Mouse (Mus musculus) spleen, postnatal 36 days (tissue): ENCODE results near the gene Recql5.

Source experiments
- DNase-seq, 2 experiments: peaks; one replicate each; pipeline ENCODE4 v3.0.0; 2022; ENCODE audit warnings: low spot score in 2 of 2, mixed read lengths in 1 of 2

Gene Recql5

DNA sequence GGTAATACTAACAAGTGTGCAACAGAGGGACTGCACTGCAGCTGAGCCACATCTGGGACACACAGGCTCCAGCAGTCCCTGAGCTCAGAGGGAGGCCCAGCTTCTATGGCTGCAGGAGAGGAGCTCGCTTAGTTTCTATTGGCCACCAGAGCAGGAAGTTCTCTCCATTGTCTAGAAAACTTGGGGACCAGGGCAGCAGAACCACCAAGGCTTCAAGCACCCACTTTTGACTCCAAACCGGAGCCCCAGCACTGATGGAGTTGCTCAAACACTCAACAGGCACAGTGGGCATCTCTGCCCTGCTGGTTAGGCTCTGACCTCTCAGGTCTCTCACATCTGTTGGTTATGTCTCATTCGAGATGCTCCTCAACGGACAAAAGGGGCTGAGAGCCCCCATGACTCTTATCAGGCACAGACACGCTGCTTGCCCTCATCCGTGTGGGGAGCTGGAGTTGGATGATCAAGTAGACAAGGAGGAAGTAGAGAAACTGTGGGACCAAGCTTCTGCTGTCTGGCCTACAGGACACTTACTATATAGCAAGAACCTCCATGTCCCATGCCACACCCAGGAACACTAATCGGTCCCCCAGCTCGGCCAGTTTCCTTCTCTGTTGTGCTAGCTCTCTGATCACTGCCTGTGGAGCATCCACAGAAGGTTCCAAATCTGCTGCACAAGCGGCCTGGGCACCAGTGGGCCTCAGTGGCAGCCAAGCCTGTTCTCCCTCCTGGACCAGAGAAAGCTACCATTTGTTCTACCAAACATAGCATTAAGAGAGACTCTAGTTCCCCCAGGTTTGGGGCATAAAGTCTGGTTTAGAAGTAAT, 31.7 kb downstream of the Recql5 start:
- peak; percentile 32 to 56 for DNase-seq

DNA sequence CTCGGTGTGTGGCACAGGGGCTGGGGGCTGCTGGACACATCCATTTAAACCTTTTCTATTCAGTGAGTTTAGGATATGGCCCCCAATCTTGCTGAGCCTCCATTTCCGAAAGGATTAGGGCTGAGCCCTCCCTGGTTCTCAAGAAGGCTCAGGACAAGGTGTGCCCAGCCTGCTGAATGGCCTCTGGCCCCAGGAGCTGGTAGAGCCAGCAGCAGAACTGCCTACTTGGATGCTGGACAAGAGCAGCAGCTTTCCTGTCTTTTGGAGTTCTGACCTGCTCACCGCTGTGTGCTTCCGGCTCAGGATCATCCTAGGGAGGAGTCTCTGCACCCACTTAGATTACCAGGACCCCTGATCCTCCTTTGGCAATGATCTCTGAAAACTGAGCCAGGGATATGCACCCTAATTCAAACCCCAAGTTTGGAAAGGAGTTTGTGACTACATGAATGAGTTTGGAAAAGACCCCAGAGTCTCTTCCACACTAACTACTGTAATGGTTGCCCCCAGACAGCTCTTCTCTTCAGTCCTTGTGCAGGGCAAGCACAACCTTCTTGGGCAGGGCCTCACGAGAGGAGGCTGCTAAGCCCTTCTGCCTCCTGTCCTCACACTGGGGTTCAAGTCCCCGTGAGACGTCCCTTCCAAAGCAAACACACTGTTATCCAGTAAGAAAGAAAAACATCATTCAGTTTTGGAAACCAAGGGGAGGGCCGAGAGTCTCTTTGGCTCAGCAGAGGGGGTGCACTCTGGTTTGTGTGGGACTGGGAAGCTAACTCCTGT, 32.5 kb downstream of the Recql5 start:
- no peak for DNase-seq

DNA sequence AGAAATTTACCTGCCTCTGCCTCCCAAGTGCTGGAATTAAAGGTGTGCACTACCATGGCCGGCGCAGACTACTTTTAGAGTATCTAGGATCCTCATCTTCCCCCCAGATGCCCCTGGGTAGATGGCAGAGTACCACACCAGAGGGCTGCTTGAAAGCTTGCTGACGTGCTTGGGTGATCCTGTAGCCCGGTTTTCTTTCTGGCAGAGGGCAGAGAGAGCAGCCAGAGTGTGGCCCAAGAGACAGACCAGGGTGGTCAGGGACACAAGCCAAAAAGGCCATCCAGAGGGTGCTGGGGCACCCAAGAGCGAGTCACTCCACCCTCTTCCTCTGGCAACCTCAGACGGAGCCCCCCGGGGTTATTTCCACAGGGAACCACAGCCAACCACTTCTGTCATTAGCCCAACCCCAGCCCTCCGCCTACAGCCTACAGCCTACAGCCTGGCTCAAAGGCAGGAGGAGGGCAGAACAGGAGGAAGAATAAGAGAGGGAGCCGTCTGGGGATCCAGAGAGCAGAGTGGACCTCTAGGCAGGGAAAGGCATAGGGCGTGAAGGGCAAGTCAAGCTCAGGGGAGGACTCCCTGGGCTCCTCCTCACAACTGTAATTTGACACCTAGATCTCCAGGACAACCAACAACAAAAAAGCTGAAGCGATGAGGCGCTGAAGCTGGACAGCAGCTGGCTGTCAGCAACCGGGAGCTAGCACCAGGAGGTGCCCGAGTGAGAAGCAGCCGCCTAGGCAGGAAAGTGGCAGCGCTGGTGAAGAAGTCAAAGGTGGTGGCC, 33.6 kb downstream of the Recql5 start, which contains the start of gene Smim5:
Gene Smim5 (plus strand): TSS at position 481 of the 781 bp plus-strand sequence.
- peak; percentile 43 to 48 for DNase-seq

DNA sequence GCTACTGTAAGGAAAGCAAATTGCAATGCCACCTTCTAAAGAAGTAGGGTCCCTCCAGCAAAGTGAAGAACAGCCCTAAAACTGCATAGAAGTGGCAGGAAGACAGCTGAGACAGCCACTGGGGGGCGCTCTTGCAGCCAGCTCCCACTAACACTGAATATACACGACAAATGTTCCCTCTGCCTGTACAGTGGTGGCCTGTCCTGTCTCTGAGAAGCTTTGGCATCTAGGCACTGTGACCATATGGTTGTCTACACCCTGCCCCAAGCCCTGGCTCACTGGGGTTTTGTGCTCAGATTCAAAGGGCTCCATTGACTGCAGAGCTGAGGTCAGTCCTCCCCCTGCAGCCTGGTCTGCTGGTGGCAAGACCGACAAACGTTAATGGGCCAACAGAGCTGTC, 34.4 kb downstream of the Recql5 start:
- peak; percentile 52 to 57 for DNase-seq

DNA sequence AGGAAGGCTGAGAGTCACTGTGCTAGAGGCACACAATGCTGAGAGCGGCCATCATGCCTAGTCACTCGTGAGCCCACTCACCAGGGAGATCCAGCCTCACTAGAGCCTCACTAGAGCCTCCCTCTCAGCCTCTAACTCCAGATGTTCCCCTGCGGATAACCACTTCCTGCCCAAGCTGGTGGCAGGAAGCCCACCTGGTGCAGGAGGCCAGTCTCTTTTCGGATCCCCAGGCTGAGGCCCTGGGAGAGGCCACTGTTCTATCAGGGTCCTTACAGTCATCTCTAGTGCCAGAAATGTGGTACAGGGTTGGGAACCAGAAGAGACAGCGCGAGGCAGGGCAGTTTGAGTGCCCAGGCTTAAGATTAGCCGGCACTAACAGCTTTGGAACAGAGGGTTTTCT, 34.8 kb downstream of the Recql5 start:
- no peak for DNase-seq

DNA sequence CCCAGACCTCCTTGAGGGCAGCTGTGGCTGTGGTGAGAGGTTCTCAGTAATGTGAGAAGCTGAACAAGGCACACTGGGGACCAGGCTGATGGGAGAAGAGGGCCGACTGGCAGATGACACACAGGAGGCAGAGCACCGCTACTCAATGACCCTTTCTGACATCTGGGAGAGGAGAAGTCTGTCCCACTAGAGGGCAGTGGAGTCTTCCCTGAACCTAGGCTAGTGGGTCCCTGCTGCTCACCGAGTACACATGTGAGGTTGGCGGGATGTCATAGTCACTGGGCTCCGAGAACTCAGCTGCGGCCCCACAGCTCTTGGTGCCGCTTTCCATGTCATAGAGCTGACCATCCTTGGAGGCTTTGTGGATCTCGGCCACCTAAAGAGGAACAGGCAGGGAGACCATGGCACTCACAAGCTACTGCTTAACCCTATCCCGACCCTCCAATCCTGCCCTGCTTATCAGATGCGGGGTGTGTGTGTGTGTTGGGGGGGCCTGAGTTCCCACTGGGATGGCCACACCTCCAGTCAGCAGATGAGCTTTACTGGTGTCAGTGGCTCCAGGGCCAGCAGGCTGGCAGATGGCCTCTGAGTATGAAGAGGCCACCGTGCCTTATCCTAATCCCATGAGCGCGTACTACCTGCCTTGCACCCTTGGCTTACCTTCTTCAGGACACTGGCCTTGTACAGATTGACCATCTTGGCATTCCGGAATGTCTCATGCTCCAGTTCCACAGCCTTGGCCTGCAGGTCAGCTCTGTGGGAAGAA, 38.3 kb downstream of the Recql5 start:
- peak in 1 of 2 experiments; percentile 20 for DNase-seq

DNA sequence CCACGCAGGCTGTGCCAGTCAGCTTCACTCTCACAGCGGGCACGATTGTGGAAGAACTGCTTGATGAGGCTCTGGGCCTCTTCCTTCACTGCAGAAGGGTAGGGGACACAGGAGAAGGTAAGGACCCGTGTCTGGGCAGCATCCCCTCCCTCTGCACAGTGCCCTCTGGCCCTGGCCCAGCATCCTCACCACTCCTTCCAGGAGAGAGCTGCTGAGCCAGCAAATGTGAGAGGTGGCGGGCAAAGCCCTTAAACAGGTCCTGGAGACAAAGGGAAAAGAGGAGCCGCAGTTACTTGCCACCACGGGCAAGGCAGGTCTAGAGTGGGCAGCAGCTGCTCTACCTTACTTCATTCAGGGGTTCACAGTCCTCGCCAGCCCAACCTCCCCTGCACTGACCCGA, 40.2 kb downstream of the Recql5 start:
- DNase-seq = no peak

DNA sequence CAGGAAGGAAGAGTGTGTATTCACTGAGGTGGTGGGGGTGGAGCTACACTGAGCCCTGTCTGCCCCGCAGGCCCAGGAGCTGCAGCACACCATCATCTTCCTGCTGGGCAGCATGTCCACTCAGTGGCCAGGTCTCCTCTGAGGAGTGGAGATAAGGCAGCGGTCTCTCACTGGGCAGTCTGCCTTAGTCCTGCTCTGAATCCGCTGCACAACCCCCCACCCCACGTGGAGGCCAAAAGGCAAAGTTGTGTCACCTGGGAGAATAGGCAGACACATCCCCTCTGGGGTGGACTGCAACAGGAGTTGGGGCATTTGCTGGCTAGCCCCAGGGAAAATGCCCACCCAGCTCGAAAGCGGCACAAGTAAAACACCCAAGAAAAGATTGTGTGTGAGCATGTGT, 41.1 kb downstream of the Recql5 start:
- no peak for DNase-seq

DNA sequence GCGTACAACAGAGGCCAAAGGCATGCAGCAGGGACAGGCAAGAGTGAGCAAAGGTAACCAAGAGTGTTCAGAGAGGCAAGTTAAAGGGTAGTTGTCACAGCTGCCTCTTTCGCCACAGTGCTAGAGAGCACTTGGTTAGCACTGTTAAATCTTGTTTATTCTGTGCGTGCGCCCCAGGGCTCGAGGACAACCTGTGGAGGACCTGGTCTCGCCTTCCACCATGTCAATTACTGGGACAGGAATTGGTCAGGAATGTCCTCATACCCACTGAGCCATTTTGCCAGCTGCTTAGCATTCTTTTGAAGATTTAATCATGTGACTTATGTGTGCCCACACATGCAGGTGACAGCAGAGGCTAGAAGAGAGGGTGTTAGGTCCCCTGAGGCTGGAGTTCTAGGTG, 44.1 kb downstream of the Recql5 start:
- no peak for DNase-seq

DNA sequence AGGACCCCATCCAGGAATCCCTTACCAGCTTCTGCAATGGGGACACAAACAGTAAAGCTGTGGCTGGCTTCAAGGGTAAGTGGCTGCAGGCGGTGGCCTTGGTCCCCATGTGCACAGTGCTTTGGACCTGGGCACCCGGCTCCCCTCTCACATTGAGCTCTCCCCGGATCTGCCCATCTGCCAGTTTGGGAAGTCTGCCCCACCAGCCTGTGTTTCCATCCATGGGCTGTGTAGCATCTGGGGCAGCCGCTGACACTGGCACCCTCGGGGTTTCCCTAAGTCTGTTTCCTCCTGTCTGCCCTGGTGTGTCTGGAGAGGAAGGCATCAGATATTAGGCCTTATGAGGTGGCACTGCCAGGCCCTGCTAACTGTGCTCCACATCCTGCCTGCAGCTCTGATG, 45.3 kb downstream of the Recql5 start:
- DNase-seq = no peak

DNA sequence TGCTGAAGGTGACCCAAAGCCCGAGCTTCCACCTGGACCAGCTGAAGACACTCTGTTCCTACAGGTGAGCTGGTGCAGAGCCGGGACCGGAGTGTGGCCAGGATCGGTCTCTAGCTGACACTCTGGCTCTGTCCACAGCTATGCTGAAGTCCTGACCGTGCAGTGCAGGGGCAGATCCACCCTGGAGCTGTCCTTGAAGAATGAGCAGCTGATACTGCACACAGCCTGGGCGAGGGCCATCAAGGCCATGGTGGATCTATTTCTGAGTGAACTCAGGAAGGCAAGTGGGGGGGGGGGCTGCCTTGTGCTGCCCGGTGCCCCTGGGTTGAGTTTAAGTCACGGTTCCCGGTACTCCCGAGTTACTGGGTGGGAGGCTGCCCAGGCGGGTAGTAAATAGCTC, 46.8 kb downstream of the Recql5 start:
- no peak for DNase-seq

DNA sequence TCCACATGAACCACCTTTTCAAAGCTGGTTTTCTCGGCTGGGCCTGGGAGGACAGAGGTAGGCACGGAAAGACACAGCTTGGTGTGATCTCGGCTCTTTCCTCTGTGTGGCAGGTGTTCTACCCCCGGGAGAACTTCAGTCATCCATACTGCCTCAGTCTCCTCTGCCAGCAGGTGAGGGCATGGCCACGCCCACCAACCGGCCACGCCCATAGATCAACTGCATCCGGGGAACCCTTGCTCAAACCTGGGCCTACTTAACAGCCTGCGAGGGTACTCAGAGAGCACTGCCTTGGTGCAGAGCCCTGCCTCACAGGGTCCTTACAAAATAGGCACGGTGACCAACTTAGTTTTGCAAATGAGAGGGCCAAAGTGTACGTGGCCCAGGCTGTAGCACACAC, 48.0 kb downstream of the Recql5 start:
- no peak for DNase-seq

DNA sequence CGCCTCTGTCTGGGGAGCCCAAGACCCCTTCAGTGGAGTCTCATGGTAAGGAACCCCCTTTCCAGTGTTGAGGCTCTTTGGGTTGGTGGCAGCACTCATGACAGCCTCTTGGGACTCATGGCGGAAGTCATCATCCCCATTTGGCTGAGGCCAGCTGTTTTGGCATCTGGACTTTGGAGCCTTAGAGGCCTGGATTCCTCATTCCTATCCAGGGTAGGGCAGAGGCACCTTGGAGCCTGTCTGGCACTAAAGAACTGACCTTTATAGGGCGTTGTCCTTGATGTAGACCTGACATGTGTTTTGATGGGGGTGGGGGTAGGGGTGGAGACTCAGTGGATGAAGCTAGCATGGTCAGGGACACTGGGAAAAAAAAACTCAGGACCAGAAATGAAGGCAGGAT, 48.9 kb downstream of the Recql5 start:
- no peak for DNase-seq

DNA sequence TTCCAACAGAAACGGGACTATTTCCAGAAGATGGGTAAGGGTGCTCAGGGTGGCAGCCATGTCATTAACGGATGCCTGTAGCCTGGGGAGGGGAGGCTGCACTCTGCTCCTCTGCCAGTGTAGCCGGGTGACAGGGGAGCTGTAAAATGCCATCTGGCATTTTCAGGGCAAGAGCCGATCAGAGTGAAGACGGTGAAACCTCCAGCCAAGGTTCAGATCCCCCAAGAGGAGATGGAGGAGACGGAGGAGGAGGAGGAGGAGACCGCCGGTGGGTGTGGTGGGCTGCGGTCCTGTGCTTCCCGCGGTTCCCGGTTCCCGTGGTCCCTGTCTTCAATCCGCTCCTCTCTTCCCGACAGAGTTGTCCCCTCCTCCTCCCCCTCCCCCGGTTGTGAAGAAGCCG, 50.0 kb downstream of the Recql5 start:
- no peak for DNase-seq

DNA sequence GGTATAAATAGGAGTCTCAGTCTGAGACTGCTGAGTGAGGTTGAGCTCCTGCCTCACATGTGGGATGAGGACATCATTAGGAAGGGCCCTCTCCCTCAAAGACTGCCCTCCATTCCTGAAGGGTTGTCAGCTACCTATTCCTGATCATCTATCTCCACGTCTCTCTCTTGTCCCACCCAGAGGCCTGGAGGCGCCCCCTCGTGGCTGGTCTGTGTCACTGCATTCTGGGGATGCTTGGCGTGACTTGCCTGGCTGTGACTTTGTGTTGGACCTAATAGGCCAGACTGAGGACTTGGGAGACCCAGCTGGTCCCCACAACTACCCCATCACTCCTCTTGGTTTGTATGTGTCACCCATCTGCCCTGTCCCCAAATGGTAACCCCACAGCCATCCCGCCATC, 52.3 kb downstream of the Recql5 start:
- DNase-seq = peak in 1 of 2 experiments; percentile 26

DNA sequence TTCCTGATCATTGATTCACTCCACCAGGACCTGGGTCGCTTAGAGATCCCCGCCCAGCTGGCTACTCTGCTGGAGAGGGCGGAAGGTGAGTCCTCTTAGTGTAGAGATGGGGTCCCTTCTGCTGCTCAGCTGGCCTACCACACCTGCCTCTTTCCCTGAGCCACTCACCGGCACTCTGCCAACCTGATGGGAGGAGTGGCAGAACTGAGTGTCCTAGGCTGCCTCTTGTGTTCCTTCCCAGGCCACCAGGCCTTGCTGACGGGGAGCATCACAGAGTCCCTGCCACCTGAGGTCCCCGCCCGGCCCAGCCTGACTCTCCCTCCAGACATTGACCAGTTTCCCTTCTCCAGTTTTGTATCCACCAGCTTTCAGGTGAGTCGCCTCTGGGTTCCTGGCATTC, 55.2 kb downstream of the Recql5 start:
- DNase-seq = no peak

DNA sequence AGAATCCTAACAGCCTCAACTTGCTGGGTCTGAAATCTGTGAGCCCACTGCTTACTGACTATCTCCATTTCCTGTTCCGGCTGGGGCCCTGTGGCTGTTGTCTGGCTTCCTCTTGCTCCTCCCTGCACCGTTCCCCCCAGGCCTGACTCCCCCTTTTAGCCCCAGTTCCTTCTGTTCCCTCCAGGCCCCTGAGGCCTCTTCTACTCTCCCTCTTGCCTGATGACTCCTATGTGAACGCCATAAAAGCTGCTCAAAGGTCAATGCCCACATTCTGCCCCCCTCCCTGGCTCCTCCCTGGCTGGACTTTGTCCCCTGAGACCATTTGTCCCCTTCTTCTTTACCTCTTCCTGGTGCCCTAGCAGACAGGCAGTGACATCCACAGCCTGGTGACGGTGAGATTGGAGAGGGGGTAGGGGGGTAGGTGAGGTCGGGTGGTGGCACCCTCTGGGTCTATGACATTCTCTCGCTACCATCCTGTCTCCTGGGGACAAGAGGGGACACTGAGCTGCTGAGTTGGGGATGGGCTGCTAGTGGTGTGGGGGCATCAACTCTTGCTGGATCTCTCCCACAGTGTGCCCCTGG, 56.0 kb downstream of the Recql5 start:
- no peak for DNase-seq

DNA sequence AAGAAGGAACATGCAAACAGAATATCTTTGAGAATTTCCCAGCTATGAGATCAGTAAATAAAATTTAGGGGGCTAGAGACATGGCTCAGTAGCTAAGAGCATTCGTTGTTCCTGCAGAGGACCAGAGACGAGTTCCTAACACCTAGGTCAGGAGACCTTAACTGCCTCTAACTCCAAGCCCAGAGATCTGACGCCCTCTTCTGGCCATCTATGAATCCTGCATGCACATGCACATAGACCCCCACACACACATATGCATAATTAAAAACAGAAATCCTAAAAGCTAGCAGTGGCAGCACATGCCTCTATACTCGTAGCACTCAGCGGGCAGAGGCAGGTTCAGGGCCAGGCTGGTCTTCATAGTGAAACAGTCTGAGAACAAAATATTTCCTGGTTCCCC, 56.8 kb downstream of the Recql5 start:
- no peak for DNase-seq

DNA sequence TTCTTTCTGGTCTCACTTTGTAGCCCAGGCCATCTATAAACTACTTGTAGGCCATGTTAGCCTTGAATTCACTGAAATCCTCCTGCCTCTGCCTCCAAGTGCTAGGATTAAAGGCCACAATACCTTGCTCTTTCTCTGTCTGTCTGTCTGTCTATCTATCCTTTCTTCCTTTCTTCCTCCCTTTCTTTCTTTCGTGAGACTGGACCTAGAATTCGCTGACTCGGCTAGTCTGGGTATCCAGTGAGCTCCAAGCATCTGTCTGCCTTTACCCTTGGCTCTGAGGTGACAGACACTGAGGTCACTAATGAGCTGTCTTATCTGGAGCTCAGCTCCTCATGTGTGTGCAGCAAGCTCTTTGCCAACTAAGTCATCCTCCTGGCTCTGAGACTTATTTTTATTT, 57.3 kb downstream of the Recql5 start:
- no peak for DNase-seq

DNA sequence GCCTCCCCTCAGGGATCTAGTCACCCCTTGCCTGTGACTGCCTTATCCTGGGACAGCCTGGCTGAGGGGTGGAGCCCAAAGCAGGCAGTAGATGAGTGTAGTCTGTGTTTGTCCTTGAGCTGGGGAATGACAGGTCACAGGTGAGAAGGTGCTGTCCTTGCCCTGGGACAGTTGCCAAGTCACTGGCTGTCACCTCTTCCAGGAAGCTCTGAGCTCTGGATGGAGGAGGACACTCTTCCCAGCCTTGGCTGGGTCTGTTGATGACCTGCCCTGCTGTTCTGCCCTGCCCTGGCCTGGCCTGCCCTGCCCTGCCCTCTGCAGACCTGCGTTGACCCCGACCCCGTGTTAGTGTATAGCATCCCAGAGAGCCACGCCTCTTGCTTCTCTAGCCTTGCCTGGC, 60.8 kb downstream of the Recql5 start:
- no peak for DNase-seq

DNA sequence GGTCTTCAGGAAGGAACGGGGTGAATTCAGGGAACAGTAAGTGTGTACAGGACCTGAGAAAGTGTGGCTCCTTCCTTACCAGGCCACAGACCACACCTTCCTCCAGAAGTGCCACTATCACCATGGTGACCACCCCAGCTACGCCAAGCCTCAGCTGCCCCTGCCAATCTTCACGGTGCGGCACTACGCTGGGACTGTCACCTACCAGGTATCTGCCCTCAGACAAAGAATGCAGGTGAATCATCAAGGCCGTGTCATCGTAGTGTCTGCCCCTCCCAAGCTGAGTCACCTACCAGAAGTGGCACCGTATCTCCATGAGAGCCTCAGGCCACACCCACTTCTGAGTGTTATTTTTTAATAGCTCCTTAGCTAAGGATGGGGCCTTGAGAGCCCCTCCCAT, 63.9 kb downstream of the Recql5 start:
- no peak for DNase-seq
